Mouse (Mus musculus): ENCODE measurements around the gene Myrip.
"Not testable (repeated sequence)": the region's sequence is repeated elsewhere in the genome, so short reads cannot be mapped to it uniquely, and the experiment has no call there.

Gene Myrip

GRCm38 (mm10) chr9:120301213-120301612 lies at the start of gene Myrip:
Myrip (plus strand) TSS chr9:120301513.
- not testable (repeated sequence) for DNase-seq (ENCODE audit: low read depth, low spot score)

DNA sequence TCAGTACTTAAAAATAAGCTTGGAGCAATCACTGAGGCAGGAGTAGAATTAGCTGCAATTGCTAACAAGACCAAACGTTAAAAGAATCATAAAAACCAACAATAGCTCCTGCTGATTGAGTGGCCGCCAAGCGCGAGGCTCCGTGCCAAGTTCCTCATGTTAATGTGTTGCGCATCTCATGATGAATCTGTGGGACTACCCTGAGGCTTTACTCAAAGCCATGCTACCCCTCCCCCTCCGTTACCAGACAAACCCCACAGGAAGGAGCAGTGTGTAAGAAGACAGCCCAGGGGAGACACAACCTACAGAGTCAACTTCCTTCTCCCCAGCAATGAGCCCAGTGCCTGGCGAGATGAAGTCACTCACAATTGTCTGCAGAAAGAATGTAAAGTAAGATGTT lies 41.5 kb upstream of the Myrip start:
- DNase-seq (ENCODE audit: low read depth, low spot score): peak; percentile 8

DNA sequence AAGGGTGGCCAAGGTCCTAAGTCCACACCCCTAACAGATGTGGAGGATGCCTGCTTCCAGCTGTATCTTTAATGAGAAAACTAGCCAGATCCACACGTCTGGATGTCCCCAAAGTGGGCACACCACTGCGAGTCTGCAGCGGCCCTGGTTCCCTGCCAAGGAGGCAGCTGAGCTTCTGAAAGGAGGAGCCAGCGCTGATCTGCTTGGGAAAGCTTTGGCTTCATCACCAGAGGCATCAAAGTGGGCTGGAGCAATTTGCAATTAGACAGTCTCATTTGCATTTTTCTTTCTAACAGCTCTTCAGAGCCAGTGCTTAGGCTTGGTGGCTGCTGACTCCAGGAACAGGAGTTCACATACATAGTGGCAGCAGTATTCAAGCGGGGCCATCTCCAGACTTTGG lies 37.3 kb upstream of the Myrip start:
- DNase-seq (ENCODE audit: low read depth, low spot score): no peak

DNA sequence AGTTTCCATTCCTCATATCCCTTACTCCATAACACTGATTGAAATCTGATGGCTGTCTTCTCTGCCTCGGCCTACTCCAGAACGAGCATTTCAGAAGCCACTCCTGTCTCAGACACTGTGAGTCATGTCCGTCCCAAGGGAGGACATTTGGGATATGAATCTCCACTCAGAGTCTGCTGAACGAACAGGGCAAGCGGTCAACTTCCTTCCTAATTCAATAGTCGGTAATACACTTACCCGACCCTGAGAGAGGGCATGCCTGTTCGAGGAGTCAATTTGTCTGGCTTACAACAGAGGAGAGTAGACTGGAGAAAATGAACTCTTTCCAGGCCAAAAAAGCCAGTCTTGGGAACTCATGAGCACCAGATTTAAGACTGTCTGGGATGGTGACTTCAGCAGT lies 28.2 kb upstream of the Myrip start:
- DNase-seq (ENCODE audit: low read depth, low spot score): no peak

DNA sequence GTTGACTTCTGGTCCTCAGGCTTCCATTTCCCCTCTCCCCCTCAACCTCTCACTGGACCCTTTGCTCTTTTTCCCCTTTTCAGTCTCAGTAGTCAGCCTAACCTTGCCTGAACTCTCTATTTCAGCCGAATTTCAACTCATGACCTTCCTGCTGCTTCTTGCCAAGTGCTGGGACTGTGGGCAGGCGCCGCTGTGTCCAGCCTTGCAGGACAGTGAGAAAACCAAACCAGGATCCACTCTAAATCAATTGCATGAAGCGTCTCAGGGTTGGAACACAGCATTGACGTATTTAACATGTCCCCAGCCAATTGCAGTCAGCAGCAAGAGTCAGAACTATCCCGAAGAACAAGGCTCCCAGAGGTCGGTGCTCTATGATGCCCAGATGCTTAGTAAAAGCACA lies 26.1 kb upstream of the Myrip start:
- DNase-seq (ENCODE audit: low read depth, low spot score): no peak

DNA sequence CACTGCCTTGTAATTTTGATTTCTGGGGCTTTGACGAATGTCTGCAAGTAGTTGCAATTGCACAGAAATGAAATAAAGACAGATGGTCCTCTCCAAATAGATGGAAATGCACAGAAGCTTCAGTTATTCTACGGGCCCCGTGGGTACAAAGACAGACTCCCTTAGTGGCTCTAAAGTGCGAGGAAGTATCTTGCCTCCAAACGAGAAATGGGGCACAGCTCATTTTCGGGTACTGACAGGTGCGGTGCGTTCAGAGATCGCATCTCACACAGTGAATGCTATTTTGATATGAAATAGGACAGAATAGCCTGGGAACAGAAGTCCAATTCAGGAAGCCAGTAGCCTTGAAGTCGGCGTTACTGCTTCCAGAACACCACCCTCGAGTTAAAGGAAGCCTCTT lies 20.2 kb upstream of the Myrip start:
- no peak for DNase-seq (ENCODE audit: low read depth, low spot score)

DNA sequence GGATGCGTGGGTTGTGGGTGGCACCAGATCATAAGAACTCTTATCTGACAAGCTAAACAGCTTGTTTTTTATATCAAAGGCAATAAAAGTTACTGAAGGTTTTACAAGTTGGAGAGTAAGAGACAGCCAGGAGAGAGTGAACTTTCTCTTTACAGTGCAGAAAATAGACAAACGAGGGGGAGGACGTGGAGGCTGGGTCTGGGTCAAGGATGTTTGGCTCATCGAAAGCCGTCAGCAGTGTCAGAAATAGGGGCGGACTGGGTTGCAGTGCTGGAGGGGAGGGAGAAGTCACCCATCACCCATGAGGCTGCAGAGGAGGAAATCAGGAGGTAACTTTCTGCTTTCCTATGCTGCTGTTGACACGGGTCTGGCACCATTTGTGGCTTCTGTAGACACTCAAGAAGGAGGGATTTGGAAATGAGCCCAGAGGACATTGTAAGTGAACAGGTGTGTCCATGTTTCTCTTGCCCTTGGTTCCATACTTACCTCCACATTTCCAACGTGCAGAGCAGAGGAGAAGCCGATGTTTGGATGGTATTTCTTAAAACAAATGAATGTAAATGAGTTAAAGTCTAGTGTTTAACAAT lies 18.8 kb upstream of the Myrip start:
- no peak for DNase-seq (ENCODE audit: low read depth, low spot score)

DNA sequence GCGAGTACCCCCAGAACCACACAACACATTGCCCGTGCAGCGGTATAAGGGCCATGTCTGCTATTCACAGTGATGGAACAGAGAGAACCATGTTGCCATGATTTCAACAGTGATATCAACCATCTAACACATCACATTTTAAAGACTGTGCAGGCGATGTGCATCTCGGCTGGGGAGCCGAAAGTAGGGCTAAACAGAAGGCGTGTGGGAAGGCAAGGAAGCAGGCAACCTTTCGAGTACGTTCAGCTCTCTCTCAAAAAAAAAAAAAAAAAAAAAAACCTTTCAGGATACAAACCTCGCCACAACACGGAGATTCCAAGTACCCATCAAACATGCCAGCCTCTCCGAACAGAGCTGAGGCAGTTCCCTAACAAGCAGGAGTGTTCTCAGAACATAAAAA lies 17.8 kb upstream of the Myrip start:
- no peak for DNase-seq (ENCODE audit: low read depth, low spot score)

GRCm38 (mm10) chr9:120288011-120288410 lies 13.3 kb upstream of the Myrip start:
- DNase-seq (ENCODE audit: low read depth, low spot score): no peak

DNA sequence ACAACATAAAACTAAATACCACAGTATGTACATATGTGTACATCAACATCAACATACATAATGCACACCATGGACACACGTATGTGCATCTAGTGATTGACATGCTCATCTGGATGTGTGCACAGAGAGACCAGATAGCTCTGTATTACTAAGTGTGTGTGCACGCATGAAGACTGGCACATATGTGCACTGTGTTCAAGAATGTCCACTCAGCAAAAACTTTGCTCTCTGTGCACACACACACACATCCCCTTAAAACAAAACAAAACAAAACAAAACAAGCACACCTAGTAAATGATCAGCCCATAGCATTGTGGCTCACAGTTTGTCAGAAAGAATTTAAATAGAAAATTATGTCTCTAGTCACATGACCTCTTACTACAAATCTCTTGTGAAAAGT lies 10.9 kb upstream of the Myrip start:
- DNase-seq (ENCODE audit: low read depth, low spot score): no peak

GRCm38 (mm10) chr9:120292488-120292887 lies 8.8 kb upstream of the Myrip start:
- DNase-seq (ENCODE audit: low read depth, low spot score): no peak

- peak; percentile 5 for DNase-seq (ENCODE audit: low read depth, low spot score)
Observed at GRCm38 (mm10) chr9:120295527-120295926, 5.8 kb upstream of the Myrip start.

DNA sequence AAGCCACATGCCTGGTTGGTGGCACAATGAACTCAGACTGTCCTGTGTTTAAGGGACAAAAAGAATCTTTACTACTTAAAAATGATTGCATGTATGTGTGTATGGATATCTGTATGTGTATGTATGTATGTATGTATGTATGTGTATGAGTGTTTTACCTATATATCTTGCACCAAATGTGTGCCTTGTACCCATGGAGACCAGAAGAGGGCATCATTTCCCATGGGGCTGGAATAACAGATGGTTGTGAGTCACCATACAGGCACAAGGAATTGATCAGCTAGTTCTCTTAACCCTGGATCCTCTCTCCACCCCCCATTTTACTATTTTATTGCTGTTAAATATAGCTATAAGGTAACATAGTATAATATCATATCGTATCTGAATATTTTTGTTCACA lies 4.4 kb upstream of the Myrip start:
- no peak for DNase-seq (ENCODE audit: low read depth, low spot score)

DNA sequence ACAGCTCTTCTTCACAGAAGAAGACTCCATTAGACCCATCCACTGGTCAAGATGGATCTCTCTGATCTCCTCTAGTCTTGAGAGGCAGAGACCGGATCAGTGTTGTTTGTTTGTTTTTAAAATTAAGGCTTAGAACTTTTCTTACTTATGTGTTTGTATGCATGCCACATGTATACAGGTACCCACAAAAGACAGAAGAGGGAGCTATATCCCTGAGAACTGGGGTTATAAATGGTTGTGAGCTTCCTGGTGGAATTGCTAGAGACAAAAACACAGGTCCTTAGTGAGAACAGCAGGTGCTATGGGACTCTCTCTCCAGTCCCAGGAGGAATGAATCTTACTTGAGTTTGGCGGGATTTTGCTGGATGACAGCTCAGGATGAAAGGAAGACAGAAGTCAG lies 1.9 kb upstream of the Myrip start:
- peak; percentile 15 for DNase-seq (ENCODE audit: low read depth, low spot score)

DNA sequence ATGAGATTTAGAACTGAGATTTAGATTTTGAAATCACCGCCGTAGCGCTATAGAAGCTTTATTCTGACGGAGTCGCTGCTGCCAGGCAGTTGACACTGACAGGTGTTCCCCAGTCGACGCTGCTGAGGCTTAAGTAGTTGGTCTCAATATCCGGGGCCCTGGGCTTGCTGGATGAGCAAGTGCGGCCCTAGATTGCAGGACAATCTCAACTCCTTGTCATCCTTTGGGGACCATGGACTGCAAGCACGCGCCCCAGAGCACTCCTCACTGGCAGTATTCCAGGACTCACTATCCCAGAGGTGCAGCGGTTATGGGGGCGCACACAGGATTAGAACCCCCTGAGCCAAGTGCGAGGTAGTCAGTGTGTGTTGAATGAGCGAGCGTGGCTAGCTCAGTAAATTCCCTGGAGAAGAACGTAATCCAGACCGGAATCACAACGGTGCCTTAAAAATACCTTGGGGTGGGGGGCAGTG lies 1.7 kb downstream of the Myrip start:
- DNase-seq (ENCODE audit: low read depth, low spot score): peak; percentile 20

GRCm38 (mm10) chr9:120303453-120304299 lies 2.4 kb downstream of the Myrip start:
- peak; percentile 31 for DNase-seq (ENCODE audit: low read depth, low spot score)

DNA sequence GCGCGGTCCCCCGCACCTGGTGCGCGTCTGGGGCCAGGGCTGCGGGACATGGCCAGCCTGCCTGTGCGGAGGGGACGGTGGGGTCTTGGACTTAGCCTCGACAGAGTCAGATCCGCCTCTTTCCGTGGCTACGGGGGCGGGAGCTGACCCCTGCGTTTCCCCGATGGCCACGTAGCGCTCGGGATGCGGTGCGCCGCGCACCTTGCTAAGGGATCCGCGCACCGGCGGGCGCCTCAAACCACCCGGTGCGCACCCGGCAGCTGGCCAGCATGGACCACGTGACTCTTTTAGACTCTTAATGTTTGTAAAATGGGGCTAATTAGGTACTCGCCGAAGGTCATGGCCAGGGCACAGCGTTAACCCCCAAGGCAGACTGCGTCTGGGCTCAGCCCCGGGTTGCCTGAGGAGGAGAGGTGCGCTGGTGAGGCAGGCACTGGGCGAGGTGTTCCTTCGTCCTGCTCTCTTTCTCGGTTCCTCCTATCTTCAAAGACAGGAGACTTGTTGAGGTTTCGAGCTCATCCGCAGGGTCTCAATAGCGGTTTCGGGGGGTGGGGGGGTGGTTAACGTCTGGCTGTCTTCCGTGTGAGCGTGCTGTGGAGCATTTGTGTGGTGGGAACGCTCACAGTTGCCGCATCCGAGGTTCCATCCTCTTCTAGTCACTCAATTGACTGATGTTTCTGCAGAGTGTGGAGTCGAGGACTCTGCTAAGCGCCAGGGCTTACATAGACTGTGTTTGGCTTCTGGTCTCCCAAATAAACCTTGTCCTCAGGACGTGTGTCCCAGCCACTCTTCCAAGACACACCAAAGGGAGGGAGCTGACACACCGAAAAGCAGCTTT lies 3.2 kb downstream of the Myrip start:
- DNase-seq (ENCODE audit: low read depth, low spot score): peak; percentile 46

GRCm38 (mm10) chr9:120315171-120315570 lies 13.9 kb downstream of the Myrip start:
- DNase-seq (ENCODE audit: low read depth, low spot score): no peak

GRCm38 (mm10) chr9:120319099-120319498 lies 17.8 kb downstream of the Myrip start:
- peak; percentile 26 for DNase-seq (ENCODE audit: low read depth, low spot score)

GRCm38 (mm10) chr9:120320573-120320972 lies 19.3 kb downstream of the Myrip start:
- DNase-seq (ENCODE audit: low read depth, low spot score): no peak

DNA sequence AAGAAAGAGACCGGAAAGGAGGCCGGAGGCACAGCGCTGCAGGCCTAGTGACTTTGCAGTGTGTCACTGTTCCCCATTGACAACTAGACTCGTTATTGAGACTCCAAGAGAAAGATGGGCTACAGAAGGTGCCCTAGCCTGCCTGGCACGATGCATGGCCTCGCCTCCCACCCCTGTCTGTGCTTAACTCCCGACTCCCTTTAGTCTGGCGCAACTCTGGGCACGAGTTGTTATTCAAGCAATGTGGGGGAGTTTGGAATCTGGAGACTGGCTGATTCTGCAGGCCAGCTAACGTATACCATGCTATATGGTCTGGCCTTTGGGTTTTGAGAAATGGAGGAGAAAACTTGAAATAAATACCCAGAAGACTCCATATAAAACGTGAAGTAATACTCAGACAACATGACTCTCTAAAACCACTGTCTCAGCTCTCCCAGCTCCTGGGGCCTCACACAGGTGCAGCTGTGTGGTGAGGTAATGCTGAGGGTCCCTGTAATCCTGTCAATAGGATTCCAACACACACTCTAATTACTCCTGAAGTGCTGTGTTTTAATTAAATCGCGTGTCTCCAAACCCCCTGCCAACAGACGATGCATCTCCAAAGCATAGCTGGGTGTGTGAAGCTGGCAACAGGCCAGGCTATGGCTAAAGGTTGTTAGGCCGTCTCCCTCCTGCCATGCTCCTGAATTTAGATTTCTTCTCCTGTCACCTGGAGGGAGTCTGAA lies 21.6 kb downstream of the Myrip start:
- no peak for DNase-seq (ENCODE audit: low read depth, low spot score)

DNA sequence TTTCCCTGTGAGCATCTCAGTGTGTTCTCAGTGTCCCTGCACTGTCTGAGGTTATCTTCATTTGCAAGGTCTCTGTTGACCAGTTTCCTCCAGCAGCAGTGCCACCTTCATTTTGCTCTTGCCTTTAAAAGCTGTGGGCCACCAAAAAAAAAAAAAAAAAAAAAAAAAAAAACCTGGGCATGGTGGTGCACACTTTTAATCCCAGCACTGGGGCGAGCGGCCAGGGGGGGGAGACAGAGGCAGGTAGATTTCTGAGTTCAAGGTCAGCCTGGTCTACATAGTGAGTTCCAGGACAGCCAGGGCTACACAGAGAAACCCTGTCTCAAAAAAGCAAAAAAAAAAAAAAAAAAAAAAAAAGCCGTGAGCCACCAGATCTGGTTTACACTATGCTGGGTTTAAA lies 29.7 kb downstream of the Myrip start:
- not testable (repeated sequence) for DNase-seq (ENCODE audit: low read depth, low spot score)
